ENCODE assay signal across 8 mouse cellular contexts in the genomic region with DNA sequence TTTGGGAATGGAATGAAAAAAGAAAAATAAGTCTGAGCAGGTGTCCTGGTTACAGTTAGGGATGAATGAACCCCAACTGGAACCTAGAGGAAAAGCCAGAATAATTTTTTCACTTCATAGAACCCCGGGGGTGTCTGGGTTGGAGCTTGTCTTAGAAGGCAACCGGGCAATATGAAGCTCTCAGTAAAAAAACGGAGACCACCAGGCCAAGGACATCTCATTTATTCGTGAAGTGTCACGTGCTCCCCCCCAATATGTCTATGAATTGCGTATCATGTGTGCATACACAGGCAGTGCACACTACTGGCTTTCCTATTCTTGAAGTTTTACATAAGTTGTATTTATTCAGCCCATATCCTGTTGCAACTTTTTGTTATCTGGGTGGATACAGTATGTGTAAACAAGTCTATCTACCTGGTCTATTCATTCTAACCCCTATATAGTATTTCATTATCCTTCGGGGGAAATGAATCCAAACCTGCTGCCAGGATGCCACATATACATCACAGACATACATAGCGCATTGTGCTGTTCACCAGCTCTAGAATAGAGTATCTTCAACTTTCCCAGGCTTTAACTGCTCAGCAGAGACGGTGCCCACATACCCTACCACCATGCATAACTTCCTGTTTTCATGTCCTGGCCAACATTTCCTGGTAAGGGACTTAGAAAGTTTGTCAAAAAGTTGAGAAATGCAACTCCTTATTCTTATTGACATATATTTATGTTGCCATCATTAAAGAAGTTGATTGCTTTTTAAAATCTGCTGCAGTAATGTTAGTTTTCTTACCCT. TPM values are rescaled to one million over a fixed set of nuclear protein-coding genes. Genes with fewer than 3 reads are reported as not detected.
DNase-seq lines count a peak whose midpoint lies in the region; ATAC-seq and TF ChIP-seq lines count a peak whose summit lies in the region.

No protein-coding gene starts in this region.

- H3K36me3 ChIP-seq in C2C12 (ENCODE audit: control insufficient read depth, insufficient read depth) (peaks cover 6% of the 10 kb centered on the region), macrophage (ENCODE audit: inconsistent target) (no peaks in the 10 kb centered on the region)

- no peak for DNase-seq in gastrocnemius, adult 2 months
- DNase-seq in gastrocnemius, postnatal 25 days = no peak
- DNase-seq in spleen, postnatal 10 days (ENCODE audit: low spot score in 2 of 2) = no peak
- no peak for DNase-seq in embryo, embryonic 11 days
- no peak for DNase-seq in layer of hippocampus, postnatal 36 days

- intact Hi-C loops in gastrocnemius, adult 2 months (cut with DNase I) = no loop called here

- WGBS in macrophage (ENCODE audit: missing documents) = 13% methylated on average over 9 of the region's 9 CpGs

- H3K4me3 ChIP-seq in gastrocnemius, adult 2 months = peak overlapping the region; percentile 87
- H3K4me3 ChIP-seq in C2C12 (ENCODE audit: insufficient read depth, poor library complexity, severe bottlenecking) (peak overlapping the region; percentile 53), macrophage (ENCODE audit: inconsistent target) (peak overlapping the region; percentile 58)

- no peaks in the 10 kb centered on the region for H3K27me3 ChIP-seq in C2C12 (ENCODE audit: control insufficient read depth, insufficient read depth, insufficient read length)

- peak overlapping the region; percentile 95 for H3ac ChIP-seq in C2C12 (ENCODE audit: control insufficient read depth, insufficient read length, low read depth)

- peak overlapping the region; percentile 84 for H3K27ac ChIP-seq in gastrocnemius, adult 2 months
- H3K27ac ChIP-seq in macrophage = no peak overlapping the region

- peak; percentile 63 for ATAC-seq in granulocyte monocyte progenitor cell, adult 5-6 weeks (replicated peaks; ENCODE audit: poor library complexity, severe bottlenecking)

- H3K79me2 ChIP-seq in C2C12 (ENCODE audit: control insufficient read depth, insufficient read depth) (peaks cover 28% of the 10 kb centered on the region), macrophage (ENCODE audit: inconsistent target) (peaks cover 16% of the 10 kb centered on the region; the same call in 1 of the 2 replicates)

- TF ChIP-seq CTCF in gastrocnemius, adult 2 months (IDR thresholded peaks at IDR 0.05) = no peak
- TF ChIP-seq CTCF in C2C12 (IDR thresholded peaks at IDR 0.05; ENCODE audit: control insufficient read depth, insufficient read depth, insufficient read length) = no peak

- peaks cover 24% of the 10 kb centered on the region for H3K79me3 ChIP-seq in C2C12 (ENCODE audit: low read depth)

TF ChIP-seq in C2C12, 6 proteins besides CTCF, POLR2A, EP300 and RAD21:
- TF ChIP-seq FOSL1 (IDR thresholded peaks at IDR 0.05; ENCODE audit: insufficient read depth, low read length, poor library complexity, severe bottlenecking) (no peak), CEBPB (IDR thresholded peaks at IDR 0.05; ENCODE audit: low read depth) (no peak), USF1 (IDR thresholded peaks at IDR 0.05; ENCODE audit: low read depth) (peak; percentile 6), MYOD1 (IDR thresholded peaks at IDR 0.05; ENCODE audit: control insufficient read depth, insufficient read length, low read depth) (no peak), MAX (IDR thresholded peaks at IDR 0.05) (no peak), MYOG (IDR thresholded peaks at IDR 0.05; ENCODE audit: control insufficient read depth, extremely low read depth, insufficient read length) (no peak)

RNA-seq across cellular contexts. Expression of a gene that starts 0.8 kb away (rescaled TPM):
- 10 to 100 TPM; 18.3 to 20.4 TPM for total RNA-seq in gastrocnemius, adult 2 months (2021)
- 10 to 100 TPM; 12.6 to 16.2 TPM for total RNA-seq in gastrocnemius, postnatal 25 days (2021)
- polyA plus RNA-seq in C2C12 (2012; fragmentation: generic; extraction: Trizol) (18.4 TPM), macrophage (2018) (6.4 to 12.6 TPM (median 11.2 TPM) in 3 replicates)
- total RNA-seq in granulocyte monocyte progenitor cell, adult 5-6 weeks (2014; fragmentation: Nextera tagmentation) = 22.2 and 22.8 TPM in 2 replicates
- 37.6 and 40.1 TPM in 2 replicates for total RNA-seq in granulocyte monocyte progenitor cell, adult 5-6 weeks (2017)
- total RNA-seq in macrophage (2018; cell fraction: chromatin; rRNA removed) = 10 to 100 TPM in 25 of 26 experiments, 1 to 10 TPM in 1; 5.2 to 61.5 (median 32.2) TPM
- 10 to 100 TPM in 7 of 26 experiments, 1 to 10 TPM in 19; 3.5 to 12.3 (median 9.2) TPM for total RNA-seq in macrophage (2018; cell fraction: cytosol; rRNA removed)
- total RNA-seq in macrophage (2018; cell fraction: nucleus; rRNA removed) = 10 to 100 TPM in 21 of 26 experiments, 1 to 10 TPM in 5; 8.0 to 33.9 (median 15.1) TPM
- total RNA-seq in layer of hippocampus, postnatal 36 days (2021) = 10 to 100 TPM; 33.0 to 35.1 TPM

RNA-seq across cellular contexts. Expression of a gene that starts 36.9 kb away (rescaled TPM):
- 10 to 100 TPM; 10.8 to 12.4 TPM for total RNA-seq in gastrocnemius, adult 2 months (2021)
- 1 to 10 TPM; 8.4 to 8.5 TPM for total RNA-seq in gastrocnemius, postnatal 25 days (2021)
- 13.5 TPM for polyA plus RNA-seq in C2C12 (2012; fragmentation: generic; extraction: Trizol)
- total RNA-seq in granulocyte monocyte progenitor cell, adult 5-6 weeks (2014; fragmentation: Nextera tagmentation) = 20.3 and 26.2 TPM in 2 replicates
- total RNA-seq in granulocyte monocyte progenitor cell, adult 5-6 weeks (2017) = 18.1 and 23.0 TPM in 2 replicates
- total RNA-seq in macrophage (2018; cell fraction: chromatin; rRNA removed) = 10 to 100 TPM; 25.2 to 90.8 (median 56.4) TPM
- total RNA-seq in macrophage (2018; cell fraction: cytosol; rRNA removed) = 10 to 100 TPM in 20 of 26 experiments, 1 to 10 TPM in 6; 6.9 to 20.3 (median 13.7) TPM
- total RNA-seq in macrophage (2018; cell fraction: nucleus; rRNA removed) = 10 to 100 TPM; 16.4 to 72.1 (median 37.8) TPM
- 13.9 to 16.3 TPM (median 14.0 TPM) in 3 replicates for polyA plus RNA-seq in macrophage (2018)
- 10 to 100 TPM; 29.4 to 33.1 TPM for total RNA-seq in layer of hippocampus, postnatal 36 days (2021)
